Mouse (Mus musculus) limb, embryonic 13.5 days (tissue): ENCODE results near the gene Gm20388. TPM values are rescaled to one million over a fixed set of nuclear protein-coding genes. Genes with fewer than 3 reads are reported as not detected.

Source experiments
- ATAC-seq: fragments of 200-750 bp; cut with Nextera tagmentation; 2 replicates; pipeline ENCODE4 v1.8.0; 2017; ENCODE audit warnings: low read depth, moderate number of reproducible peaks, moderate TSS enrichment; ENCODE audit not compliant: low FRiP score
- H3K27ac ChIP-seq: fragments of 300-500 bp; sonication (generic); 2 replicates; pipeline ENCODE4 v1.5.1; 2015; ENCODE audit warnings: inconsistent platforms, mild to moderate bottlenecking, moderate library complexity
- H3K27me3 ChIP-seq: fragments of 300-500 bp; sonication (generic); 2 replicates; pipeline ENCODE4 v1.6.1; 2015; ENCODE audit warnings: mild to moderate bottlenecking, inconsistent platforms
- H3K36me3 ChIP-seq: fragments of 300-500 bp; sonication (generic); 2 replicates; pipeline ENCODE4 v1.6.1; 2015; ENCODE audit warnings: inconsistent platforms, mild to moderate bottlenecking, moderate library complexity
- H3K4me1 ChIP-seq: fragments of 300-500 bp; sonication (generic); 2 replicates; pipeline ENCODE4 v1.6.1; 2015; ENCODE audit warnings: inconsistent platforms
- H3K4me2 ChIP-seq: fragments of 300-500 bp; sonication (generic); replicated peaks from 2 replicates; pipeline ENCODE4 v1.6.1; 2015; ENCODE audit warnings: inconsistent platforms, mild to moderate bottlenecking, moderate library complexity
- H3K4me3 ChIP-seq: fragments of 300-500 bp; sonication (generic); 2 replicates; pipeline ENCODE4 v1.5.1; 2015; ENCODE audit warnings: moderate library complexity, mild to moderate bottlenecking, inconsistent platforms
- H3K9ac ChIP-seq: fragments of 300-500 bp; sonication (generic); 2 replicates; pipeline ENCODE4 v1.6.1; 2015; ENCODE audit warnings: mild to moderate bottlenecking, inconsistent platforms
- H3K9me3 ChIP-seq: fragments of 300-500 bp; sonication (generic); 2 replicates; pipeline ENCODE4 v1.6.1; 2016; ENCODE audit warnings: inconsistent platforms
- WGBS: fragments of 180-500 bp; shearing (Covaris S2); methylation state at CpG from one replicate; pipeline ENCODE4 v1.1.7; 2015; 5-methylcytosine and 5-hydroxymethylcytosine counted together
- polyA plus RNA-seq: library from polyadenylated mRNA; unstranded; fragments of >200 nt; fragmentation: Nextera tagmentation; extraction: Ambion mirVana; gene quantifications from 2 replicates; pipeline ENCODE4 v1.2.1, GENCODE M21; 2015

Gm20388 gene
- polyA plus RNA-seq, 1 experiment from 2014 or later, result 7.1 TPM

GRCm38 (mm10) chr8:122639521-122640248, 2729.0 kb downstream of the Gm20388 start:
- 0 out of 2 replicates have a peak, but pooled peaks have one; percentile 17 for ATAC-seq
- 23% methylated on average over 16 of the region's 16 CpGs for whole genome bisulfite sequencing

GRCm38 (mm10) chr8:122640825-122641224, 2730.2 kb downstream of the Gm20388 start:
- 79% methylated on average over 4 of the region's 4 CpGs for WGBS
- no peak overlapping the region for H3K4me2 ChIP-seq
- no peaks in the 10 kb centered on the region for H3K27me3 ChIP-seq
- no peak for ATAC-seq
- H3K4me3 ChIP-seq, result no peak overlapping the region
- H3K27ac ChIP-seq, result no peak overlapping the region
- H3K36me3 ChIP-seq, result 0 out of 2 replicates have a peak, but pooled peaks cover 5% of the 10 kb centered on the region
- no peak overlapping the region for H3K9ac ChIP-seq
- H3K4me1 ChIP-seq, result peaks cover 50% of the 10 kb centered on the region
- H3K9me3 ChIP-seq, result no peaks in the 10 kb centered on the region

More at GRCm38 (mm10) chr8:122639521-122640248, 2729.0 kb downstream of the Gm20388 start:
- Histone ChIP-seq H3K4me2 (no peak overlapping the region), H3K9ac (0 out of 2 replicates have a peak overlapping the region, but pooled peaks have one; percentile 13), H3K27ac (no peak overlapping the region), H3K27me3 (no peaks in the 10 kb centered on the region), H3K36me3 (0 out of 2 replicates have a peak, but pooled peaks cover 12% of the 10 kb centered on the region), H3K4me3 (no peak overlapping the region), H3K4me1 (peaks cover 52% of the 10 kb centered on the region), H3K9me3 (no peaks in the 10 kb centered on the region)

- Histone ChIP-seq H3K9ac (no peak overlapping the region), H3K9me3 (no peaks in the 10 kb centered on the region), H3K27me3 (no peaks in the 10 kb centered on the region), H3K4me3 (no peak overlapping the region), H3K4me2 (no peak overlapping the region), H3K27ac (no peak overlapping the region), H3K36me3 (0 out of 2 replicates have a peak, but pooled peaks cover 5% of the 10 kb centered on the region), H3K4me1 (peaks cover 44% of the 10 kb centered on the region)
- ATAC-seq, result no peak
- WGBS, result 57% methylated on average over 14 of the region's 15 CpGs
Observed at GRCm38 (mm10) chr8:122641406-122641805, 2730.8 kb downstream of the Gm20388 start.

- WGBS, result 66% methylated on average over 9 of the region's 9 CpGs
- Histone ChIP-seq H3K4me3 (no peak overlapping the region), H3K36me3 (0 out of 2 replicates have a peak, but pooled peaks cover 5% of the 10 kb centered on the region), H3K4me2 (no peak overlapping the region), H3K27ac (no peak overlapping the region), H3K9ac (no peak overlapping the region), H3K27me3 (no peaks in the 10 kb centered on the region), H3K4me1 (peaks cover 39% of the 10 kb centered on the region), H3K9me3 (no peaks in the 10 kb centered on the region)
- no peak for ATAC-seq
Observed at GRCm38 (mm10) chr8:122642071-122642470, 2731.4 kb downstream of the Gm20388 start.

- Histone ChIP-seq H3K4me1 (peaks cover 42% of the 10 kb centered on the region), H3K36me3 (no peaks in the 10 kb centered on the region), H3K9me3 (no peaks in the 10 kb centered on the region), H3K4me3 (no peak overlapping the region), H3K9ac (no peak overlapping the region), H3K27me3 (no peaks in the 10 kb centered on the region), H3K4me2 (no peak overlapping the region), H3K27ac (no peak overlapping the region)
- WGBS, result 69% methylated on average over 6 of the region's 6 CpGs
- no peak for ATAC-seq
Observed at GRCm38 (mm10) chr8:122644175-122644954, 2733.7 kb downstream of the Gm20388 start.

- H3K4me1 ChIP-seq, result peaks cover 38% of the 10 kb centered on the region
- no peak overlapping the region for H3K4me3 ChIP-seq
- no peak overlapping the region for H3K27ac ChIP-seq
- H3K27me3 ChIP-seq, result no peaks in the 10 kb centered on the region
- no peak overlapping the region for H3K4me2 ChIP-seq
- H3K9ac ChIP-seq, result no peak overlapping the region
- 89% methylated on average over 16 of the region's 16 CpGs for WGBS
- H3K36me3 ChIP-seq, result no peaks in the 10 kb centered on the region
- H3K9me3 ChIP-seq, result no peaks in the 10 kb centered on the region
- no peak for ATAC-seq
Observed at GRCm38 (mm10) chr8:122646337-122646736, 2735.7 kb downstream of the Gm20388 start.

GRCm38 (mm10) chr8:122648192-122648970, 2737.7 kb downstream of the Gm20388 start:
- Histone ChIP-seq H3K27ac (no peak overlapping the region; the same call in 1 of the 2 replicates), H3K36me3 (no peaks in the 10 kb centered on the region), H3K4me3 (no peak overlapping the region), H3K27me3 (0 out of 2 replicates have a peak, but pooled peaks cover 2% of the 10 kb centered on the region), H3K9ac (no peak overlapping the region), H3K9me3 (no peaks in the 10 kb centered on the region), H3K4me1 (peaks cover 45% of the 10 kb centered on the region), H3K4me2 (no peak overlapping the region)
- 32% methylated on average over 15 of the region's 15 CpGs for WGBS
- ATAC-seq, result no peak

- H3K27ac ChIP-seq, result no peak overlapping the region
- no peaks in the 10 kb centered on the region for H3K9me3 ChIP-seq
- no peak overlapping the region for H3K4me3 ChIP-seq
- no peaks in the 10 kb centered on the region for H3K36me3 ChIP-seq
- H3K27me3 ChIP-seq, result 0 out of 2 replicates have a peak, but pooled peaks cover 2% of the 10 kb centered on the region
- no peak overlapping the region for H3K9ac ChIP-seq
- H3K4me2 ChIP-seq, result no peak overlapping the region
- ATAC-seq, result peak; percentile 62
- 63% methylated on average over 16 of the region's 16 CpGs for WGBS
- H3K4me1 ChIP-seq, result peaks cover 60% of the 10 kb centered on the region
Observed at GRCm38 (mm10) chr8:122651326-122651921, 2740.8 kb downstream of the Gm20388 start.

- Histone ChIP-seq H3K9me3 (no peaks in the 10 kb centered on the region), H3K4me1 (peaks cover 67% of the 10 kb centered on the region), H3K36me3 (no peaks in the 10 kb centered on the region)
Observed at GRCm38 (mm10) chr8:122652643-122653042, 2742.0 kb downstream of the Gm20388 start.

GRCm38 (mm10) chr8:122654768-122655167, 2744.1 kb downstream of the Gm20388 start:
- no peak overlapping the region for H3K27ac ChIP-seq
- H3K27me3 ChIP-seq, result 0 out of 2 replicates have a peak, but pooled peaks cover 2% of the 10 kb centered on the region
- H3K9ac ChIP-seq, result no peak overlapping the region
- H3K4me2 ChIP-seq, result no peak overlapping the region
- ATAC-seq, result no peak
- no peaks in the 10 kb centered on the region for H3K9me3 ChIP-seq
- peaks cover 71% of the 10 kb centered on the region for H3K4me1 ChIP-seq
- 69% methylated on average over 7 of the region's 7 CpGs for WGBS
- H3K4me3 ChIP-seq, result no peak overlapping the region
- no peaks in the 10 kb centered on the region for H3K36me3 ChIP-seq

More at GRCm38 (mm10) chr8:122652643-122653042, 2742.0 kb downstream of the Gm20388 start:
- no peak for ATAC-seq
- Histone ChIP-seq H3K27me3 (0 out of 2 replicates have a peak, but pooled peaks cover 2% of the 10 kb centered on the region), H3K9ac (no peak overlapping the region), H3K4me3 (no peak overlapping the region), H3K4me2 (no peak overlapping the region), H3K27ac (no peak overlapping the region)
- WGBS, result 53% methylated on average over 6 of the region's 6 CpGs
